Mouse (Mus musculus) layer of hippocampus, adult 9-10 months (tissue): ENCODE data around the gene Mzt1.

ENCODE experiments used
- DNase-seq: peaks from one replicate; pipeline ENCODE4 v3.0.0; 2022; ENCODE audit warnings: low spot score

Gene Mzt1

GRCm38 (mm10) chr14:99018691-99019090, 27.2 kb downstream of the Mzt1 start:
- no peak for DNase-seq

- no peak for DNase-seq
These were observed 35.0 kb downstream of the Mzt1 start for GRCm38 (mm10) chr14:99010920-99011313.

- no peak for DNase-seq
These were observed 35.6 kb downstream of the Mzt1 start for GRCm38 (mm10) chr14:99010224-99010919.

GRCm38 (mm10) chr14:98994218-98994617, 51.7 kb downstream of the Mzt1 start, which contains the start of gene Rpl36a-ps1:
Rpl36a-ps1 (minus strand) TSS chr14:98994318.
- no peak for DNase-seq

- DNase-seq, result no peak
These were observed 53.5 kb downstream of the Mzt1 start for GRCm38 (mm10) chr14:98992482-98992881.

- no peak for DNase-seq
These were observed 55.3 kb downstream of the Mzt1 start for GRCm38 (mm10) chr14:98990636-98991035.

- DNase-seq, result no peak
These were observed 56.1 kb downstream of the Mzt1 start for GRCm38 (mm10) chr14:98989818-98990217.
